Mouse (Mus musculus): Measurements from ENCODE around the gene Fam155a. TPM values are rescaled to one million over a fixed set of nuclear protein-coding genes. Genes with fewer than 3 reads are reported as not detected.
"Not testable (repeated sequence)": the region's sequence is repeated elsewhere in the genome, so short reads cannot be mapped to it uniquely, and the experiment has no call there.

Fam155a gene
- total RNA-seq, 2 experiments from 2014 or later, result not detected

GRCm38 (mm10) chr8:9692370-9692769 is 78.6 kb downstream of the Fam155a start:
- DNase-seq (ENCODE audit: low spot score), result no peak

DNA sequence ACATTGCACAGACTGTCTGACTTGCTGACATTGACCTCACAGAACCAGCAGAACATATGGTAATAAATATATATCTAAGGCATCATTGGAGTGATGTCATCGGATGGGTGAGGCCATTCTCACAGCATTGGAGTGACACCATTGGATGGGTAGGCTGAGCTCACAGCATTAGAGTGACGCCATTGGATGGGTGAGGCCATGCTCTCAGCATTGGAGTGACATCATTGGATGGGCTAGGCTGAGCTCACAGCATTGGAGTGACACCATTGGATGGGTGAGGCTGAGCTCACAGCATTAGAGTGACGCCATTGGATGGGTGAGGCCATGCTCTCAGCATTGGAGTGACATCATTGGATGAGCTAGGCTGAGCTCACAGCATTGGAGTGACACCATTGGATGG is 110.9 kb downstream of the Fam155a start:
- DNase-seq (ENCODE audit: low spot score), result not testable (repeated sequence)

DNA sequence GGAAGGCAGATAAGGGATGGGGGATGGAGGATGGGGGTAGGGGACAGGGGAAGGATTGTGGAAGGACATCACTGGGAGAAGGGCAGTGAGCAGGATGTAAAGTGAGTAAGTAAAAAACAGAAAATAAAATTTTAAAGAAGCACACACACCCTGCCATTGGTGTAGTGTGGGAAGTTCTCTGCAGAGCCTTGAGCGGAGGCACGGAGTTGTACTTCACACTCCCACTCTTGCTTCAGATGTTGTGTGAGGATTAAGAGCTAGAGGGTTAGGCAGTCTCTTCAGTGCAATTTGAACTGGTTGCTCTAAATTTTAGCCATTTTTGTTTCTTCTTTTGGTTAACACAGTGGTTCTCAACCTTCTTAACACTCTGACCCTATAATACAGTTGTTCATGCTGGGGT is 114.1 kb downstream of the Fam155a start:
- no peak for DNase-seq (ENCODE audit: low spot score)

DNA sequence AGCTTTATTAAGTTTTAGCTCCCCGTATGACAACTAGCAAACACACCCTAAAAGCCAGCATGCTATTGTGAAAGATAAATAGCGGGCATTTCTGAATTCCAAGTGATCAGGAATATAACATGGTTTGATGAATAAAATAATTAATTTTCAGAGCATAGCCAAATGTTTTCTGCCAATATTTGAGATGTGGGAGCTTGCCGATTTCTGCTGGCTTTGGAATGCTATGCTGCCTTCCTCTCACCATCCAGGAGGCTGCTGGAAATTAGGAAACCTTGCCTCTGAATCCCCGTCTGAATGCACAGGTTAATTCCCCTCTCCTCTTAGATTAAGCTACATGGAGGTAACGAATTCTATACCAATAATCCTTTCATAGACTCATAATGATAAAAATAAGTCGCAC is 116.1 kb downstream of the Fam155a start:
- DNase-seq (ENCODE audit: low spot score), result no peak

DNA sequence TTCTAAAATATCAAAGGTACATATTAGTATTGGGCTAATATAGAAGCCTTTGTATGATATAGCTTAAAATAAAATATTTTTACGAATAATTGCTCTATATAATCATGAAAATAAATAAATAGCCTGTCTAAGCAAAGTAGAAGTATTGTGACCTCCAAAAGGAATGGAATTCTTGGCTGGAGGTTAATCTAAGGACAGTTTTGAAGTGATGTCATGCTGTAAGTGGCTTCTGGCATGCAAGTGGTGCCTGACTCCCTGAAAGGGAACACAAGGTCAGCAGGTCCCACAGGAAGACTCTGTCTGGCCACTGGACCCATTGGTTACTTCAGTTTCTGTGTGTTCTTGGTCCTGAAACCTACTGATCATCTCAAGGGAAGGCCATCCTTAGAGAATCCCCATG is 117.3 kb downstream of the Fam155a start:
- no peak for DNase-seq (ENCODE audit: low spot score)

GRCm38 (mm10) chr8:9638162-9638561 is 132.8 kb downstream of the Fam155a start:
- DNase-seq (ENCODE audit: low spot score), result no peak

DNA sequence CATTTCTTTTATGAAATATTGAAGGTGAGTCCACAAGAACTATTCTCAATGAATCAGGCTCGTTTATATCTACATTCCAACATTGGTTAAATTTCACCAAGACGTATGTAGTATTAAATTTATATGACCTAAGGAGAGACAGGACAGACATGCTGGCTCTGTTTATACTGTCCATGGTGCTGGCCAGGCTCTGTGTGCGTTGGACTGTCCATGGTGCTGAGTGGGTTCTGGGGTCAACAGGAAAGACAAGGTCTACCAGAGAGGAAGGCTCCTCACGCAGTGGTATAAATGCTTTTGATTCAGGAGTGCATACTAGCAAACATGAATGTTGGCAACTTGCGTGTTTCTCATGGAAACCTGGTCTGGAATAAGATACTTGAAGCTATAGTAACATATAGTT is 135.7 kb downstream of the Fam155a start:
- no peak for DNase-seq (ENCODE audit: low spot score)

- DNase-seq (ENCODE audit: low spot score), result no peak
These were observed 163.8 kb downstream of the Fam155a start for GRCm38 (mm10) chr8:9607086-9607701.

GRCm38 (mm10) chr8:9596003-9596402 is 175.0 kb downstream of the Fam155a start:
- no peak for DNase-seq (ENCODE audit: low spot score)

DNA sequence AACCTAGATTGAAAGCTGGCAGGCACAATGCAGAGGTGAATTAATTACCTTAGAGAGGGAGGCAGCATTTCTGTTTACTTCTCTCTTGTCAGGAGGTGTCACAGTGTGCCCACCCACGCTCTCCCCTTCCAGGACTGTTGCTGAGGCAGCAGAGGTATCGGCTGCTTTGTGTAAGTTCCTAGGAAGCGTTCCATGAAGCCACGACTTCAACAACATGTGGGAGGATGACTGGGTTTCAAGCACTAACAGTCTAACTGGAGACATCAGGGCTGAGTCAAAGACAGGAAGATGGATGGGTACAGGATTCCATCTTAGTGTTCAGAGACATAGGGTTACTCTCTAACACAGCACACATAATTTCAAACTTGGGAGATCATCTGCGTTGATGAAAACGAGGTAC is 189.1 kb downstream of the Fam155a start:
- DNase-seq (ENCODE audit: low spot score), result no peak

GRCm38 (mm10) chr8:9580192-9580591 is 190.8 kb downstream of the Fam155a start:
- no peak for DNase-seq (ENCODE audit: low spot score)

GRCm38 (mm10) chr8:9571977-9572376 is 199.0 kb downstream of the Fam155a start:
- DNase-seq (ENCODE audit: low spot score), result no peak

DNA sequence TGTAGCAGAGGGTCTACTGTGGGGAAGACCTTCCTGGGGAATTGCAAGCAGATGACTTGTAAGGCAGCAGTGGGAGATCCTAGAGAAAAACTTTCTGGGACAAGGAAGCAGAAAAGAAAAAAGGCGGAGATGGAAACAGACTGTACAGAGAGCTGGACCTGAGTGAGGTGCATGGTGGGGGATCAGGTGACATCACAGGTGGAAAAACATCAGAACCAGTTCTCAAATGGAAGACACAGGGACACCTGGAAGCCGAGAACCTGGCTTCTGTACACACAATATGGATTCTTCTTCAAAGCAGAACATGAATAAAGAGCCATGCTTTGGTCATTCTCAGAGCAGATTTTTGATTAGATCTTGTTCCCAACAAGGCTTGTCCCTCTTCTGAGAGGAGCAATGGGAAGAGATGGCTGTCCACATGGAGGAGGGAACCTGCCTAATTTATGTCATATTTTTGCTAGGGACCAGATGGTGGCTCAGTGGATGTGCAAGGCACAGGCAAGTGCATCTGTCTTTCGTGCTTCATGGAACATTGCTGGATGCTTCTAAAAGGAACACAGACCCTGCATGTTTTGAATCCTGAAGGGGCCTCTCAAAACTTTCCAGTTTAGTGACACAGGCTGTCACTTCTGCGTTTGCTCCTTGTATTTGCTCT is 201.3 kb downstream of the Fam155a start:
- no peak for DNase-seq (ENCODE audit: low spot score)

DNA sequence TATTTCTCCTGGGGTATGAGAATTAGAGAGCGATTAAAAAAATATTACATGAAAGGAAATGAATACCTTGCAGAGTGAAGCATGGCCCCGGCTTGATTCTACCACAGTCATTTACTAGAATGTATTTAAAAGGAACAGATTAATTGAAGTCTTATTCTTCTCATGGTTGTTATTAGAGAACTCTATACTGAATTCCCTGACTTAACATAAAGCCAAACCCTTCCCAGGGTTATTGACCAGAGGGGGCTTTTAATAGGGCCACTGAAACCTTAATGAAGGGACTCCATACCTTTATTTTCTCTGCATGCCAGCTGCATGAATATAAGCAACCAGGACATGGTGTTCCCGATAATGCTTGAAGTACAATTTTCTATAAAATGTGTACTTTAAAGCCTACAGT is 221.8 kb downstream of the Fam155a start:
- no peak for DNase-seq (ENCODE audit: low spot score)

DNA sequence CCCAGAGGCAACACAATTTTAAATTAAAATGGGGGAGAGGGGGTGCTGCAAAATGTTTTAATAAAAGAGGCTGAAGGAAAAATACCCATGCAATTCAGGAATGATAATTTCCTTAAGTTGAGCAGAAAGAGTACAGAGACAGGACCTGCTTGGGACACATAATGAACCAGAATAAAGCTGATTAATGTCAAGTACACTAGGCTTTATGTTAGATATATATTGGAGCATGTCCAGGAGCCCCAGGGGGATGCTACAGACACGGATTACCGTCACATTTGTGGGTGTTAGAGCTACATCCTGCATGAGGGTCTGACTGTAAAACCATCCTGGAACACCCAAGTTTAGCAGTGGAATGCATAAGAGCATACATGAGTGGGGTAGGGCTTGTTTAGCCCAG is 223.4 kb downstream of the Fam155a start:
- no peak for DNase-seq (ENCODE audit: low spot score)

- DNase-seq (ENCODE audit: low spot score), result no peak
These were observed 223.9 kb downstream of the Fam155a start for GRCm38 (mm10) chr8:9546919-9547557.

- no peak for DNase-seq (ENCODE audit: low spot score)
These were observed 224.5 kb downstream of the Fam155a start for GRCm38 (mm10) chr8:9546429-9546828.

DNA sequence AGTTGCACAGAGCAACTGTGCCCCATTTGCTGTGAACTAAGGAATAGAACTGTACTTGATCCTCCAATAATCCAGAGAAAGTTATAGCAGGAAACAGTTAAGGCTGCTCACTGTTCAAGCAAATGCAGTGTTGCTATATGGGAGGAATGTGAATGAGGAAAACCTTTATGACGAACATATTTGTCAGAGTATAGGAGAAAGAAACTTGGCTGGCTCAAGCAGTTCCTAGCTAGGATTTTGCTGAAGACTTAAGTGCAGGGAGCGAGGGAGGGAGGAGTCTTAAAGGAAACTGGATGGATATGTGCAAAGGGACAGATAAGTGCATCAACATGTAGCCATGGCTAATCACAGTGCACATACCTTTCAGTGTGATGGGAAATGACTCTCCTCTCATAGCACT is 225.3 kb downstream of the Fam155a start:
- no peak for DNase-seq (ENCODE audit: low spot score)

DNA sequence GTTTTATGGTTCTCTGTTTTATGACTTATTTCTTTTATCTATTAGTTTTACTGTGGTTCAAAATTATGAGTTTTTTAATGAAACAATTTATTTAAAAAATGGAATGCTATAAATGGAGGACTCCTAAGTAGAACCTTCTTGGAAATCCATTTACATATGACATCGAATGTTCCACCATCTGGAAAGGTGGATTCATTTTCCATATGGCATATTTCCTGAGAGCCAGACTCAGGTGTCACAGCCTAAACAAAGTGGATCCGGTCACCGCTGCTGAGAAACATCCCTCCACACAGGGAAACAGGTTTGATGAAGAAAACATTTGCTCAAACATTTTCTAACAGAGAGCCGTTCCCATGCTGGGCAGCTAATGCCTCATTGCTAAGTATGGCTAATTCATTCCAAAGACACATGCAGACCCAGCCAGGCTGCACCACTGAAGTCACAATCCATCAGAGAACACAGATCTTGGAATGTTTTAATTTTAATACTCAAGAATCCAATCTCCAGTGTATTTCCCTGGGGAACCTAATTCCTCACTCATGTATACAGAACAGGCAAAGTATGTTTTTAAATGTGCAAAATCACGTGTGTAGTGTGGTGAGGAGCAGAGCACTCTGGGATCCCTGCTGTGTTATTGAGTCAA is 235.1 kb downstream of the Fam155a start:
- DNase-seq (ENCODE audit: low spot score), result no peak

DNA sequence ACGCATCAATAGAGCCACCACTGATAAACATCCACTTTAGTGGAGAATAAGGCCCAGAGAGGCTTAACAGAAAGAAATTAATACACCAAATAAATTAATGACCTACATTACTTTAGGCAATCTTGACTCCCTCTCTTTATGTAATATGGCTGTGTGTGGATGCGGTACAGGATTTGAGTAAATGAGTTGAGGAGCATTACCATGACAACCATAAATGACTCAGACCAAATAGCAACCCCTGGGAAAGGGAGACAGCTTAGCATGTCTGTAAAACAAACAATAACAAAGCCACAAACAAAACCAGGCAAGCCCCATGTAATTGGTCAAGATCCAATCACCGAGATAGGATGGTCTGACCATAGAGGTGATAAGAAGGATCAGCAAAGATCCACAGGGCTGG is 244.4 kb downstream of the Fam155a start:
- no peak for DNase-seq (ENCODE audit: low spot score)

DNA sequence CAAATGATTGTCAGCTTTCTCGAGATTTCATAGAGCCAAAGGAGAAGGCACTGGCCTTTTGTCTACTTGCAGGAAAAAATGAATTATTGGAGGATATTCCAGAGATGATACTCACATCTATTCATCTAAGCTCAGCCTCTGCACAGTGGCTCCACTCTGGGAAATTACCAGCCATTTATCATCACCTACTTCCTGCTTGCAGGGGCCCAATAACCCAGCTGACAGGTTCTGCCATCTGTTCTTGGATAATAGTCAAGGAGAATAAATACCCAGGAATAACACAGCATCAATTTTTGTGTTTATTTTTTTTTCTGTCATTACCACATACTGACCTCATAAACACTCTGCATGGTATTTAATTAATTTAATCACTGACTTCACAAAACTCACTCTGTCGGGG is 249.4 kb downstream of the Fam155a start:
- no peak for DNase-seq (ENCODE audit: low spot score)

- no peak for DNase-seq (ENCODE audit: low spot score)
These were observed 270.2 kb downstream of the Fam155a start for GRCm38 (mm10) chr8:9500751-9501150.

- no peak for DNase-seq (ENCODE audit: low spot score)
These were observed 276.7 kb downstream of the Fam155a start for GRCm38 (mm10) chr8:9494225-9494598.
